Mouse (Mus musculus): ENCODE measurements around the gene H2-Q2.
A peak's percentile ranks its signal among the peaks of the same experiment; 100 is the strongest.
"Not testable (repeated sequence)": the region's sequence is repeated elsewhere in the genome, so short reads cannot be mapped to it uniquely, and the experiment has no call there.

The H2-Q2 gene

GRCm38 (mm10) chr17:35342071-35342671, at the start of gene H2-Q2:
Gene H2-Q2 (plus strand): TSS chr17:35342242.
- no peak for DNase-seq

GRCm38 (mm10) chr17:35295796-35296195, 46.2 kb upstream of the H2-Q2 start:
- not testable (repeated sequence) for DNase-seq

GRCm38 (mm10) chr17:35300261-35300945, 41.6 kb upstream of the H2-Q2 start:
- DNase-seq, result not testable (repeated sequence)

GRCm38 (mm10) chr17:35301645-35302258, 40.3 kb upstream of the H2-Q2 start:
- peak; percentile 73 for DNase-seq

GRCm38 (mm10) chr17:35303271-35303670, 38.8 kb upstream of the H2-Q2 start:
- DNase-seq, result no peak

GRCm38 (mm10) chr17:35303756-35304350, 38.2 kb upstream of the H2-Q2 start:
- no peak for DNase-seq

GRCm38 (mm10) chr17:35304478-35304877, 37.6 kb upstream of the H2-Q2 start:
- DNase-seq, result no peak

GRCm38 (mm10) chr17:35304921-35305320, 37.1 kb upstream of the H2-Q2 start:
- not testable (repeated sequence) for DNase-seq

GRCm38 (mm10) chr17:35318671-35319070, 23.4 kb upstream of the H2-Q2 start:
- no peak for DNase-seq

- no peak for DNase-seq
These were observed 21.5 kb upstream of the H2-Q2 start, which contains the start of gene H2-Q1 for GRCm38 (mm10) chr17:35320327-35321081. Gene H2-Q1 (plus strand): TSS chr17:35320405.

GRCm38 (mm10) chr17:35325124-35325523, 16.9 kb upstream of the H2-Q2 start:
- not testable (repeated sequence) for DNase-seq

- not testable (repeated sequence) for DNase-seq
These were observed 16.0 kb upstream of the H2-Q2 start for GRCm38 (mm10) chr17:35326000-35326399.

GRCm38 (mm10) chr17:35329714-35330113, 12.3 kb upstream of the H2-Q2 start:
- not testable (repeated sequence) for DNase-seq

- not testable (repeated sequence) for DNase-seq
These were observed 10.5 kb upstream of the H2-Q2 start for GRCm38 (mm10) chr17:35331546-35331945.

GRCm38 (mm10) chr17:35342711-35343476, 852 bp downstream of the H2-Q2 start:
- no peak for DNase-seq

- not testable (repeated sequence) for DNase-seq
These were observed 5.6 kb downstream of the H2-Q2 start for GRCm38 (mm10) chr17:35347659-35348058.

- DNase-seq, result not testable (repeated sequence)
These were observed 11.2 kb downstream of the H2-Q2 start for GRCm38 (mm10) chr17:35353275-35353674.

GRCm38 (mm10) chr17:35354071-35354470, 12.0 kb downstream of the H2-Q2 start:
- no peak for DNase-seq

- no peak for DNase-seq
These were observed 15.0 kb downstream of the H2-Q2 start for GRCm38 (mm10) chr17:35357086-35357485.

GRCm38 (mm10) chr17:35358763-35359469, 16.9 kb downstream of the H2-Q2 start:
- DNase-seq, result no peak

- no peak for DNase-seq
These were observed 17.4 kb downstream of the H2-Q2 start for GRCm38 (mm10) chr17:35359470-35359862.
